Mouse (Mus musculus) megakaryocyte-erythroid progenitor cell, adult 5-6 weeks (primary cell): ENCODE measurements at regions not wholly inside any gene's neighbourhood (a gene's known extent, or its start where the extent isn't known, plus 50 kb on each side); places are given as distances from the start of the nearest gene placed in this dataset.
"Not testable (repeated sequence)": the region's sequence is repeated elsewhere in the genome, so short reads cannot be mapped to it uniquely, and the experiment has no call there.

Experiments used
- ATAC-seq: replicated peaks from 2 replicates; pipeline ENCODE4 v1.8.0; 2016; ENCODE audit warnings: mild to moderate bottlenecking, inconsistent platforms; ENCODE audit not compliant: severe bottlenecking, poor library complexity, low FRiP score, low TSS enrichment

GRCm38 (mm10) chr2:71597956-71598355 lies 51.4 kb upstream of the Dlx2 start:
- no peak for ATAC-seq

- ATAC-seq = peak; percentile 51
Measured at GRCm38 (mm10) chr2:71598368-71598767, 51.8 kb upstream of the Dlx2 start.

- peak; percentile 96 for ATAC-seq
Measured at GRCm38 (mm10) chr2:71598778-71599177, 52.2 kb upstream of the Dlx2 start.

- ATAC-seq = no peak
Measured at GRCm38 (mm10) chr2:71600213-71600612, 53.7 kb upstream of the Dlx2 start.

- ATAC-seq = no peak
Measured at GRCm38 (mm10) chr2:71600999-71601398, 54.4 kb upstream of the Dlx2 start.

- ATAC-seq = not testable (repeated sequence)
Measured at GRCm38 (mm10) chr2:71603796-71604195, 57.2 kb upstream of the Dlx2 start.

GRCm38 (mm10) chr2:71605606-71606005 lies 59.1 kb upstream of the Dlx2 start:
- ATAC-seq = no peak

- no peak for ATAC-seq
Measured at GRCm38 (mm10) chr2:71607087-71607502, 60.5 kb upstream of the Dlx2 start.

GRCm38 (mm10) chr2:71613216-71613615 lies 66.7 kb upstream of the Dlx2 start:
- ATAC-seq = no peak

GRCm38 (mm10) chr2:71616526-71616925 lies 70.0 kb upstream of the Dlx2 start:
- no peak for ATAC-seq

GRCm38 (mm10) chr2:71621458-71621857 lies 74.9 kb upstream of the Dlx2 start:
- ATAC-seq = no peak

- no peak for ATAC-seq
Measured at GRCm38 (mm10) chr2:71622532-71623099, 76.1 kb upstream of the Dlx2 start.

- ATAC-seq = no peak
Measured at GRCm38 (mm10) chr2:71623134-71623533, 76.6 kb upstream of the Dlx2 start.

GRCm38 (mm10) chr2:71625298-71625902 lies 78.8 kb upstream of the Dlx2 start:
- no peak for ATAC-seq

- no peak for ATAC-seq
Measured at GRCm38 (mm10) chr2:71626404-71626803, 79.8 kb upstream of the Dlx2 start.

- no peak for ATAC-seq
Measured at GRCm38 (mm10) chr2:71627097-71627755, 80.7 kb upstream of the Dlx2 start.

- ATAC-seq = no peak
Measured at GRCm38 (mm10) chr2:71628821-71629220, 82.3 kb upstream of the Dlx2 start.

GRCm38 (mm10) chr2:71629301-71630142 lies 83.0 kb upstream of the Dlx2 start:
- no peak; the same call in 1 of the 2 replicates for ATAC-seq

GRCm38 (mm10) chr2:71630143-71630463 lies 83.5 kb upstream of the Dlx2 start:
- ATAC-seq = no peak

GRCm38 (mm10) chr2:71633471-71633870 lies 86.9 kb upstream of the Dlx2 start:
- no peak for ATAC-seq
